Mouse (Mus musculus) adrenal gland, adult 2 months (tissue): ENCODE measurements around the gene Ncoa7. TPM values are rescaled to one million over a fixed set of nuclear protein-coding genes. Genes with fewer than 3 reads are reported as not detected.

Source experiments
- DNase-seq: peaks from one replicate; pipeline ENCODE4 v3.0.0; 2021
- long read RNA-seq: library from polyadenylated mRNA; stranded (forward); transcript quantifications from one replicate; pipeline ENCODE4 v2.0.0, GENCODE M21; 2021
- polyA plus RNA-seq: library from polyadenylated mRNA; depleted of rRNA; stranded (reverse); fragments of >200 nt; gene quantifications from 2 replicates; pipeline ENCODE4 v1.2.3, GENCODE M21; 2012; rRNA removed
- total RNA-seq, 2 experiments: library from RNA; stranded (reverse); gene quantifications; 2 replicates each; pipeline ENCODE4 v1.2.3; 2021

Gene Ncoa7
- 10 to 100 TPM; 32.6 to 34.1 TPM for total RNA-seq
- polyA plus RNA-seq = 7.7 and 11.2 TPM in 2 replicates
- long read RNA-seq, full-length matches to known transcripts = 3 of 10 reads
- long read RNA-seq, partial matches to known transcripts = 4 of 10 reads
- long read RNA-seq, other reads (novel, unspliced or antisense) = 3 of 10 reads

- DNase-seq = peak; percentile 92
Observed at GRCm38 (mm10) chr10:30802681-30803586, at the start of gene Ncoa7. Gene Ncoa7 (minus strand): TSS chr10:30803326.

GRCm38 (mm10) chr10:30845101-30845825 lies 42.1 kb upstream of the Ncoa7 start:
- DNase-seq = no peak

DNA sequence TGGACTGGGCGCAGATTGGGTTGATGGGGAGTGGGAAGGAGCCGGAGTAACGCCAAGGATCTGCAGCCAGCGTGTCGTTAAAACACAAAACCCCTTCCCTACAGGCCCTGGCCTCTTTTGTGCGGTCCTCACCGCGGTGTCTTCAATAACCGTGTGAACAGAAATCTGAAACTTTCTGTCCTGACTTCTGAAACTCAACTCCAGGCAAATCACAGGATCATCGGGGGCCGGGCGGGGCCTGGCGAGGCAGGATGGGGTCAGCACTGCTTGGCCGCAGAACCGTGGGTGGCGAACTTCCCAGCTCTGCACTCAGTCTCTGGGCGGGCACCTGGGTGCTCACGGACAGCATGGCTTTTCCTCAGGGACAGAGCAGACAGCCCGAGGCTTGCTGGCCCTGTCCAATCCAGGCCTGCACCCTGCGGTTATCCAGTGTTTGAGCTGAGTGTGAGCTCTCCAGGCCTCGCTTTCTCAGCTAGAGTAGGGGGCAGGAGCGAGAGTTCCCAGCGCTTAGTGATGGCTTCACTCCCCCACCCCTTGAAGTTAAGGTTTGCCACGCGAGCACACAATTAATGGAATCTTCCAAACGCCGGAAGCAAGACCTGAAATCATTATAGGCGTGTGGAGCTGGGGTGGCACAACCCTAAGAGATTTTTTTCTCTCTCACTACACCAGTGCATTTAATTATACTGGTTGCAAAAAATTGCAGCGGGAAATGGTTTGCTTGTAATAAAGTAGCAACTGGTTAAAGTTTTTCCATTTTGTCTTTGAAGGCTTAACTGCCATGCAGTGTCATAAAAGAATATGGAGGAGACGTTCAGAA lies 41.3 kb upstream of the Ncoa7 start:
- peak; percentile 12 for DNase-seq

DNA sequence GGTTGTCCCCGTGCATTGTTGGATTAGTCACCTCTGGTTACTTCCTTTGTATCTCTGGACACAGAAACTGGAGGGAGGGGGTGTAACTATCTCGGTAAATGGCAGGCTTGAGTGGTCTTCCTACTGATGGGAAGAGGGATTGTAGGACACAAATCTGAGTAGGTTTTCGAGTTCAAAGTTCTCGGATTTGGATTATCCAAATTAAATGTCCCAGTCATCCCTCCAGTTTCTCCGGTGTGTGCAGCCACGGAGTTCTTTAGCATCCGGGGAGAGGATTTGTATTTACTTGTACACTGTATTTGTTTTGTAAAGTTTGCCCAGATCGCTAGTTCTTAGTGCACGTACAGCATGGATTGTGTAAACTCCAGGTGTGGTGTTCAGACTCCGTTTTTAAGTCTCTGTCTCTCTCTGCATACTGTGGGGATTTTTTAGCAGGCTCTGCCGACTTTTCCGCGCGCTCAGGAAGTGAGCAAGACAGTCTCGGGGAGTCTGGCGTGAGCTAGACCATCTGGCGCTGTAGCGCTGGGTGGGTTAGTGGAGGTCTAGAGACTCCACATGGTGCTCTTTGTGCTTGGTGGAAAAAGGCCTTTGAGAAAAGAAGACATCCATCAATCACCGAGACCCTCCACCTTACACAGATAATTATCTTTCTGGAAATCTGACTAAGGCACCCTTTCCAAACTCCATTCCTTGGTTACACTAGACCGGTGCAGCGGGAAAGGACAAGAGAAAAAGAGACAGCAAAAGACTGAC lies 40.5 kb upstream of the Ncoa7 start:
- peak; percentile 15 for DNase-seq

DNA sequence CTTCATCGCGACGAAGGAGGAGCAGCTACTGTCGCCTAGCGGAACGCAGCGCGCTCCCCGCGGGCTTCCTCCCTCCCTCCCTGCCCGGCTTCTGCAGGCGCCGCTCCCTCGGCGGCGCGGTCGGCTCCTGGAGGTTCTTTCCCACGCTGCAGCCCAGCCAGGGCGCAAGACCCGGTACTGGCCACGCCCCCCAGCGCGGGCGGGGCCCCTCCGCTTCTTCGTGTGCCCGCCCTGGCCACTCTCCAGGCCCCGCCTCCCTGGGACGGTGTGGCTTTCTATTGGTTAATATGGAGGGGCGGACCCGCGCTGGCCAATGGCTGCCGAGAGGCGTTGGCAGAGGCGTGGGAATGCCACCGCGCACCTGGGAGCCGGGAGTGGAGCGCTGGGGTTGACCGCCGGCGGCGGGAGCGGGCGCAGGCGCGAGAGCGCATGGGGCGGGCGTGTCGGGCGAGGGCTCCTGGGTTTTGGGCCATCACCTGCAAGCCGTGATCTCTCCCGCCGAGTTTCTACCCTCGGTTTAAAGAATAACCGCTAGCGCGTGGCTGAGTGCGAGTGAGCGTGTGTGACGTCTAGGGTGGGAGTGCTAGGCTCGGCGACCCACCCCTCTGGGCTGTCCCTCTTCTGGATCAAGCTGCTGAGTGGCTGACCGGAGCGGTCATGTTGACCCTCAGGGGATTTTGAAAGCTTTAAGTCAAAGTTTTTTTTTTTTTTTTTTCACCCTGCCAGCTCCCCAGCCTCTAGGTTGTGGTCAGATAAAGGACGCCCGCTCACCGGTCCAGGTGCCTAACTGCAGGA lies 39.7 kb upstream of the Ncoa7 start, which contains the start of gene Hey2:
Gene Hey2 (minus strand): TSS at position 159 of the 795 bp plus-strand sequence.
- DNase-seq = peak; percentile 99

GRCm38 (mm10) chr10:30842228-30842627 lies 39.1 kb upstream of the Ncoa7 start:
- no peak for DNase-seq

DNA sequence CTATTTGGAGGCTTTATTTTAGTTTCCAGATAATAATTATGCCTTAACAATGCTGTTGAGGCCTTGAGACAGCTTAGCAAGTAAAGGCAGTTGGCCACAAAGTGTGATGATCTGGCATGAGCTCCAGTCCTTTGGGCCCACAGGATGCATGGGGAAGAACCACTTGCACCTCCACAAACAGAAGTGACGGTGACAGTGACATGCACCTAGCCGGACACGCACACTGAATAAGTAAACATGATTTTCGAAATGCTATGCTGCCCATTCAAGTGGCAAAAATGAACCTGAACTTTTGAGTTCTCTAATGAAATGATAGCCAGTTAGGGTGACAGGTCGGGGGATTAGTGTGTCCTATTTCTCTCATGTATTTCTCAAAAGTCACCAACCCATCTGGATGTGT lies 37.7 kb upstream of the Ncoa7 start:
- DNase-seq = no peak

- DNase-seq = peak; percentile 5
Observed at GRCm38 (mm10) chr10:30838188-30838587, 35.1 kb upstream of the Ncoa7 start.

DNA sequence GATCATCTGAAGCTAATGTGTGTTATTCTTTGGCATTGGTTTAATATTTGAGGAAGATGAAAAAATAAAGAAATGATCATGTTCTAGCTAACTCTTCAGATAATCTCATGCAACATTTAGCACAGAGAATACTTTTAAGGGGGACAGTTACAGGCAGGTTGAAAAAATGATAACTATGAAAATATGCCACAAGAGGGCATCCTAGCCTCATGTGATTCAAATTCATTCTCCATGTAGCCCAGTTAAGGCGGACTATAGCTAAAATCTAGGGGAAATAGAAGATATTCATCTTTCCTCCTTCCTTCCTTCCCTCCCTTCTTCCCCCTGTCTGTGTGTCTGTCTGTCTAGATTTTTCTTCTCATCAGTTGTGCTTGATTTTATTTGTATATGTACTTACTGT lies 21.9 kb upstream of the Ncoa7 start:
- DNase-seq = peak; percentile 8

DNA sequence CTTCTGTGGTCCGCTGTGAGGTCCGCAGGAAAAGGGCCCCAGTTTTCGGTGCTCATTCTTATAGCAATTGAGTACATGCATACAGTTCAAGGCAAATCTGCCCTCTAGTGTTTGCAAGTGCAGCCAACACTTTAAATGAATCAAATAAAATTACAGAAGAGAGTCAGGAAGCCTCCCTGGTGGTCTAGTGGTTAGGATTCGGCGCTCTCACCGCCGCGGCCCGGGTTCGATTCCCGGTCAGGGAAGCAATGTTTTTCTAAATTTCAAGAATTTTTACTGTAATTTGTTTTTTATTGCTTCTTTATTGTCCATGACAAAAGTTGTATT lies 7.8 kb upstream of the Ncoa7 start:
- DNase-seq = peak; percentile 80

- DNase-seq = peak; percentile 66
Observed at GRCm38 (mm10) chr10:30810247-30810966, 7.3 kb upstream of the Ncoa7 start.

GRCm38 (mm10) chr10:30803587-30804253 lies 594 bp upstream of the Ncoa7 start:
- DNase-seq = no peak

GRCm38 (mm10) chr10:30802033-30802432 lies 1.1 kb downstream of the Ncoa7 start:
- DNase-seq = peak; percentile 17

GRCm38 (mm10) chr10:30799713-30800450 lies 3.2 kb downstream of the Ncoa7 start:
- DNase-seq = no peak

DNA sequence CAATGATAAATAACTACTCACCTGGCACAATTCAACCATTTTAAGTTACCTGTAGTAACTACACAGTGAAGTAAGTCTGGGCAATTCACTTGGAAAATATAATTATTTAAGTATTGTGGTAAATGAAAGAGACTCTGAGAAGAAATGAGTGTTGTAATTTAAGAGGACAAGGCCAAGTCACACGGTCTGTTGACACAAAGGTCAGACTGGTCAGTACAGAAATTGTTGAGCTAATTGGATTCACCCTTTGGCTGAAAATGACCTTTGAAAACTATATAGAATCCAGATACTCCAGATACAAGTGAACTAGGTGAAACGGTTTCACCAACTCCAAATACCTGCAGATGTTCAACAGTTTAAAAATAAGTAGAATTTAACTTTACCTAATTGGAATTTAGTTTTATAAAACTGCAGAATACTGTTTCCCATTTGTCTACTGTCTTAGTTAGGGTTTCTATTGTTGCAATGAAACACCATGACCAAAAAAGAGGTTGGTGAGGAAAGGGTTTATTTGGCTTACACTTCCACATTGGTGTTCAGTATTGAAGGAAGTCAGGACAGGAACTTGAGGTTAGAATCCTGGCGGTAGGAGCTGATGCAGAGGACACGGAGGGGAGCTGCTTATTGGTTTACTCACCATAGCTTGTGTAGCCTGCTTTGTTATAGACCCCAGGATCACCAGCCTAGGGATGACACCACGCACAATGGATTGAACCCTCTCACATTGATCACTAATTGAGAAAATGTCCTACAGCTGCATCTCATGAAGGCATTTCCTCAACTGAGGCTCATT lies 6.5 kb downstream of the Ncoa7 start:
- DNase-seq = no peak

DNA sequence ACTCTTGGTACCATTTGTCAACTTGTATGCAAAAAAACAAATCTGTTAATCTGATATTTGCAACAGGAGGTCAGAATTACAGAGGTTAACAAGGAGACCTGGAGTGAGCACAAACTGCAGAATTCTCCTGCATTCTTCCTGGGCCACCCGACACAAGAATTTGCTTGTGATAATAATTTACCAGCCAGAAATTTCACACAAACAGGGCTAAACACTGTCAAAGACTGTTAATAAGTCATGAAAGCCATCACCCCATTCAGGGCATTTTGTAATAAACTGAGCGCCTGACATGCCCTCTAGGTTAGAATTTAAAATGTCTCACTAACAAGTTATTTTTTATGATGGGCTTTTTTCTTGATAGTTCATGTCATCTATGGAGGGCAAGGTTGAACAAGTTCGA lies 12.1 kb downstream of the Ncoa7 start:
- no peak for DNase-seq

GRCm38 (mm10) chr10:30789521-30789920 lies 13.6 kb downstream of the Ncoa7 start:
- DNase-seq = no peak

DNA sequence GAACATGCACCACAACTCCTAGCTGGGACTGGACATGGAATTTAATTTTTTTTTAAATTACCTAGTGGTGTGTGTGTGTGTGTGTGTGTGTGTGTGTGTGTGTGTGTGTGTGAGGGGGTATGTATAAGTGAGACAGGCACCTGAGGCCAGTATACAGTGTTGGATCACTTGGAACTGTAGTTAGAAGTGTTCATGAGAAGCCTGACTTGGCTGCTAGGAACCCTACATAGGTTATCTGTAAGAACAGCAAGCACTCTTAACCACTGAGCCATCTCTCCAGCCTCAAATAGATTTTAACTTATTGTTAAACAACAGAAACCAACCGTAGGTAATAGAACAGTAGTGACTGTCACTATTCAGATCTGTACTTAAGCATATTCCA lies 14.8 kb downstream of the Ncoa7 start:
- DNase-seq = no peak
